In genomic region chr1:34893831-34894230, GRCm38 (mm10) we compare ENCODE assay signal across 9 mouse cellular contexts. TPM values are rescaled to one million over a fixed set of nuclear protein-coding genes. Genes with fewer than 3 reads are reported as not detected.
A peak's percentile ranks its signal among the peaks of the same experiment; 100 is the strongest.
DNase-seq lines count a peak whose midpoint lies in the region; ATAC-seq and TF ChIP-seq lines count a peak whose summit lies in the region.
"Had no signal": no experiment of that assay in that cellular context is flagged by ENCODE, and none has a peak within 500 bp of the region (broad histone marks: within the 10 kb centered on the region; RNA-seq: fewer than 3 reads in every experiment).

No protein-coding gene starts in this region.

- DNase-seq in heart, adult 2 months = no peak
- no peak for DNase-seq in heart, adult 11 months
- peak; percentile 21 for DNase-seq in lung, postnatal 0 days (ENCODE audit: low spot score)
- no peak for DNase-seq in lung, postnatal 4 days
- peak; percentile 57 for DNase-seq in Muller cell, postnatal 12 days (ENCODE audit: inconsistent ontology term)
- DNase-seq in ovary, adult 18-20 months (ENCODE audit: low spot score) = no peak

- 42% methylated on average over 6 of the region's 6 CpGs for WGBS in heart, adult 2 months
- WGBS in lung, postnatal 0 days = 45% methylated on average over 6 of the region's 6 CpGs
- WGBS in hindbrain, embryonic 12.5 days = 84% methylated on average over 6 of the region's 6 CpGs

- no peaks in the 10 kb centered on the region for H3K79me2 ChIP-seq in heart, adult 2 months (replicated peaks; ENCODE audit: control insufficient read depth, insufficient read depth, low read length)

- intact Hi-C loops in heart, adult 2 months (cut with DNase I) = loop anchor here (10.0 kb wide), 1 partner anchor 249 kb away; no protein-coding TSS in a partner anchor

- no peak for TF ChIP-seq POLR2A in heart, adult 2 months (IDR thresholded peaks at IDR 0.05; ENCODE audit: insufficient read depth, low read depth, low read length)

- TF ChIP-seq CTCF in heart, adult 2 months (IDR thresholded peaks at IDR 0.05) = peak; percentile 57
- TF ChIP-seq CTCF in lung, postnatal 0 days (IDR thresholded peaks at IDR 0.05) = peak; percentile 45

- no peak for ATAC-seq in lung, postnatal 0 days
- peak; percentile 54; the same call in 1 of the 2 replicates for ATAC-seq in megakaryocyte-erythroid progenitor cell, adult 5-6 weeks (replicated peaks; ENCODE audit: low FRiP score, low TSS enrichment, poor library complexity, severe bottlenecking)
- ATAC-seq in hindbrain, embryonic 12.5 days (ENCODE audit: low FRiP score) = no peak
- ATAC-seq: forebrain, embryonic 16.5 days had no signal

- H3K27ac ChIP-seq in heart, adult 2 months = no peak overlapping the region
- no peak overlapping the region for H3K27ac ChIP-seq in lung, postnatal 0 days (ENCODE audit: low read length)
- H3K27ac ChIP-seq in hindbrain, embryonic 12.5 days = no peak overlapping the region

- H3K36me3 ChIP-seq in heart, adult 2 months (ENCODE audit: control insufficient read depth, insufficient read depth, low read length) = no peaks in the 10 kb centered on the region
- H3K36me3 ChIP-seq in lung, postnatal 0 days (ENCODE audit: insufficient read depth, low read length) = no peaks in the 10 kb centered on the region
- H3K36me3 ChIP-seq in hindbrain, embryonic 12.5 days = no peaks in the 10 kb centered on the region

- no peaks in the 10 kb centered on the region for H3K4me1 ChIP-seq in heart, adult 2 months (ENCODE audit: control insufficient read depth, insufficient read depth, low read length)
- H3K4me1 ChIP-seq in lung, postnatal 0 days (ENCODE audit: insufficient read depth, low read depth, low read length) = no peaks in the 10 kb centered on the region
- H3K4me1 ChIP-seq in hindbrain, embryonic 12.5 days = no peaks in the 10 kb centered on the region

- H3K9ac ChIP-seq in heart, adult 2 months (ENCODE audit: low read depth, low read length) = no peak overlapping the region
- no peak overlapping the region for H3K9ac ChIP-seq in lung, postnatal 0 days (replicated peaks; ENCODE audit: low read depth)
- H3K9ac ChIP-seq in hindbrain, embryonic 12.5 days = no peak overlapping the region

- H3K27me3 ChIP-seq in heart, adult 2 months (ENCODE audit: control insufficient read depth, insufficient read depth, low read length) = peaks cover 2% of the 10 kb centered on the region
- no peaks in the 10 kb centered on the region for H3K27me3 ChIP-seq in lung, postnatal 0 days (replicated peaks; ENCODE audit: insufficient read depth, low read length)
- no peaks in the 10 kb centered on the region for H3K27me3 ChIP-seq in hindbrain, embryonic 12.5 days

- H3K9me3 ChIP-seq in lung, postnatal 0 days (ENCODE audit: low read length) = no peaks in the 10 kb centered on the region
- H3K9me3 ChIP-seq in hindbrain, embryonic 12.5 days (replicated peaks) = no peaks in the 10 kb centered on the region

- H3K4me3 ChIP-seq in heart, adult 2 months = no peak overlapping the region
- no peak overlapping the region for H3K4me3 ChIP-seq in lung, postnatal 0 days (ENCODE audit: low read depth, low read length)
- no peak overlapping the region for H3K4me3 ChIP-seq in hindbrain, embryonic 12.5 days

- H3K4me2 ChIP-seq in lung, postnatal 0 days (replicated peaks; ENCODE audit: low read depth, low read length) = no peak overlapping the region
- H3K4me2 ChIP-seq in hindbrain, embryonic 12.5 days (replicated peaks) = no peak overlapping the region

- TF ChIP-seq EP300 in heart, adult 2 months (IDR thresholded peaks at IDR 0.05; ENCODE audit: insufficient read depth, low read depth, low read length) = no peak
- TF ChIP-seq EP300 in lung, postnatal 0 days (IDR thresholded peaks at IDR 0.05) = no peak

RNA-seq across cellular contexts. Expression of gene Plekhb2, which starts 44.1 kb away (rescaled TPM):
- total RNA-seq in heart, adult 2 months (2021) = 100 to 1,000 TPM; 102 to 117 TPM
- polyA plus RNA-seq in heart, adult 2 months (2012; rRNA removed) = 72.7 and 108 TPM in 2 replicates
- 71.1 and 79.8 TPM in 2 replicates for polyA plus RNA-seq in lung, postnatal 0 days (2015; fragmentation: Nextera tagmentation; extraction: Ambion mirVana)
- total RNA-seq in megakaryocyte-erythroid progenitor cell, adult 5-6 weeks (2014; fragmentation: Nextera tagmentation) = 20.7 and 25.3 TPM in 2 replicates
- 8.9 and 13.9 TPM in 2 replicates for total RNA-seq in megakaryocyte-erythroid progenitor cell, adult 5-6 weeks (2017)
- polyA plus RNA-seq in hindbrain, embryonic 12.5 days (2016; fragmentation: Nextera tagmentation; extraction: Ambion mirVana) = 50.8 and 59.8 TPM in 2 replicates

RNA-seq across cellular contexts. Expression of gene Fam168b, which starts 51.0 kb away (rescaled TPM):
- total RNA-seq in heart, adult 2 months (2021) = 10 to 100 TPM; 47.6 to 50.6 TPM
- polyA plus RNA-seq in heart, adult 2 months (2012; rRNA removed) = 148 and 155 TPM in 2 replicates
- 29.3 and 31.8 TPM in 2 replicates for polyA plus RNA-seq in lung, postnatal 0 days (2015; fragmentation: Nextera tagmentation; extraction: Ambion mirVana)
- 49.0 and 63.7 TPM in 2 replicates for total RNA-seq in megakaryocyte-erythroid progenitor cell, adult 5-6 weeks (2014; fragmentation: Nextera tagmentation)
- total RNA-seq in megakaryocyte-erythroid progenitor cell, adult 5-6 weeks (2017) = 48.1 and 62.1 TPM in 2 replicates
- 170 TPM in 2 replicates for polyA plus RNA-seq in hindbrain, embryonic 12.5 days (2016; fragmentation: Nextera tagmentation; extraction: Ambion mirVana)

Comparison
In these comparisons a context has a peak if more than half of its experiments do, and no peak if none do; other contexts are left out.
1. DNase-seq: peak in lung, postnatal 0 days (single experiment) and Muller cell, postnatal 12 days (single experiment); none in heart, adult 2 months (0 of 2), heart, adult 11 months (single experiment), lung, postnatal 4 days (0 of 2) and ovary, adult 18-20 months (single experiment).